Mouse (Mus musculus): Measurements from ENCODE around the gene Ddah1.

Gene Ddah1

GRCm38 (mm10) chr3:145758561-145759378, at the start of gene Ddah1:
Gene Ddah1, plus strand, starts transcription at chr3:145758675.
- no peak for DNase-seq (ENCODE audit: low read depth)

GRCm38 (mm10) chr3:145715923-145716322, 42.6 kb upstream of the Ddah1 start:
- no peak for DNase-seq (ENCODE audit: low read depth)

- DNase-seq (ENCODE audit: low read depth), result no peak
These were observed 38.8 kb upstream of the Ddah1 start for GRCm38 (mm10) chr3:145719660-145720059.

GRCm38 (mm10) chr3:145725078-145725477, 33.4 kb upstream of the Ddah1 start:
- no peak for DNase-seq (ENCODE audit: low read depth)

GRCm38 (mm10) chr3:145728336-145728735, 30.1 kb upstream of the Ddah1 start:
- no peak for DNase-seq (ENCODE audit: low read depth)

- no peak for DNase-seq (ENCODE audit: low read depth)
These were observed 28.9 kb upstream of the Ddah1 start for GRCm38 (mm10) chr3:145729531-145729930.

- DNase-seq (ENCODE audit: low read depth), result no peak
These were observed 28.4 kb upstream of the Ddah1 start for GRCm38 (mm10) chr3:145730092-145730491.

- no peak for DNase-seq (ENCODE audit: low read depth)
These were observed 23.6 kb upstream of the Ddah1 start for GRCm38 (mm10) chr3:145734857-145735256.

GRCm38 (mm10) chr3:145736562-145736961, 21.9 kb upstream of the Ddah1 start:
- no peak for DNase-seq (ENCODE audit: low read depth)

- DNase-seq (ENCODE audit: low read depth), result no peak
These were observed 19.8 kb upstream of the Ddah1 start for GRCm38 (mm10) chr3:145738662-145739061.

GRCm38 (mm10) chr3:145739904-145740303, 18.6 kb upstream of the Ddah1 start:
- DNase-seq (ENCODE audit: low read depth), result no peak

GRCm38 (mm10) chr3:145743050-145743449, 15.4 kb upstream of the Ddah1 start:
- no peak for DNase-seq (ENCODE audit: low read depth)

GRCm38 (mm10) chr3:145743476-145744027, 14.9 kb upstream of the Ddah1 start:
- DNase-seq (ENCODE audit: low read depth), result no peak

GRCm38 (mm10) chr3:145748626-145749025, 9.8 kb upstream of the Ddah1 start:
- no peak for DNase-seq (ENCODE audit: low read depth)

GRCm38 (mm10) chr3:145756457-145756856, 2.0 kb upstream of the Ddah1 start:
- no peak for DNase-seq (ENCODE audit: low read depth)

GRCm38 (mm10) chr3:145757177-145757576, 1.3 kb upstream of the Ddah1 start:
- no peak for DNase-seq (ENCODE audit: low read depth)

- DNase-seq (ENCODE audit: low read depth), result no peak
These were observed 631 bp upstream of the Ddah1 start for GRCm38 (mm10) chr3:145757844-145758243.

- DNase-seq (ENCODE audit: low read depth), result no peak
These were observed 1.1 kb downstream of the Ddah1 start for GRCm38 (mm10) chr3:145759379-145760209.

GRCm38 (mm10) chr3:145760547-145760946, 2.1 kb downstream of the Ddah1 start:
- no peak for DNase-seq (ENCODE audit: low read depth)

- DNase-seq (ENCODE audit: low read depth), result no peak
These were observed 3.2 kb downstream of the Ddah1 start for GRCm38 (mm10) chr3:145761501-145762170.

- DNase-seq (ENCODE audit: low read depth), result no peak
These were observed 4.6 kb downstream of the Ddah1 start for GRCm38 (mm10) chr3:145762957-145763641.

GRCm38 (mm10) chr3:145763642-145763972, 5.1 kb downstream of the Ddah1 start:
- no peak for DNase-seq (ENCODE audit: low read depth)

Measured in induced T-regulatory cell, adult 2 months (primary cell).